Mouse (Mus musculus) heart, adult 2 months (tissue): ENCODE measurements around the gene Rad51ap1. TPM values are rescaled to one million over a fixed set of nuclear protein-coding genes. Genes with fewer than 3 reads are reported as not detected.

Experiments
- DNase-seq, 2 experiments: peaks; one replicate each; pipeline ENCODE4 v3.0.0; 2021
- H3K27ac ChIP-seq: fragments of 200-600 bp; 2 replicates; pipeline ENCODE4 v1.8.1; 2022
- H3K27me3 ChIP-seq: fragments of 200-500 bp; 2 replicates; pipeline ENCODE4 v1.6.1; 2012; ENCODE audit warnings: mild to moderate bottlenecking, low read length, inconsistent platforms, mixed read lengths; ENCODE audit not compliant: control insufficient read depth, insufficient read depth
- H3K36me3 ChIP-seq: fragments of 200-500 bp; 2 replicates; pipeline ENCODE4 v1.6.1; 2012; ENCODE audit warnings: low read length, inconsistent platforms; ENCODE audit not compliant: control insufficient read depth, insufficient read depth
- H3K4me1 ChIP-seq: fragments of 200-500 bp; 2 replicates; pipeline ENCODE4 v1.6.1; 2011; ENCODE audit warnings: low read length; ENCODE audit not compliant: control insufficient read depth, insufficient read depth
- H3K4me3 ChIP-seq: fragments of 200-600 bp; 2 replicates; pipeline ENCODE4 v1.8.1; 2022
- H3K79me2 ChIP-seq: fragments of 200-500 bp; replicated peaks from 2 replicates; pipeline ENCODE4 v1.6.1; 2012; ENCODE audit warnings: mild to moderate bottlenecking, inconsistent platforms, low read length, moderate library complexity, mixed read lengths; ENCODE audit not compliant: control insufficient read depth, insufficient read depth
- H3K9ac ChIP-seq: fragments of 200-500 bp; 2 replicates; pipeline ENCODE4 v1.6.1; 2012; ENCODE audit warnings: low read depth, mild to moderate bottlenecking, control low read depth, inconsistent platforms, low read length, mixed read lengths
- CTCF ChIP-seq: fragments of 200-600 bp; IDR thresholded peaks from 2 replicates; pipeline ENCODE4 v1.8.1; 2022; ENCODE audit warnings: antibody characterized with exemption, mild to moderate bottlenecking, moderate library complexity
- EP300 ChIP-seq: fragments of 200-500 bp; IDR thresholded peaks from 2 replicates; pipeline ENCODE4 v1.6.1; 2011; ENCODE audit warnings: low read depth, low read length, control low read depth; ENCODE audit not compliant: insufficient read depth
- POLR2A ChIP-seq: fragments of 200-500 bp; IDR thresholded peaks from 2 replicates; pipeline ENCODE4 v1.6.1; 2011; ENCODE audit warnings: mild to moderate bottlenecking, low read depth, low read length, control low read depth; ENCODE audit not compliant: insufficient read depth
- WGBS: fragments of 180-500 bp; shearing (Covaris S2); methylation state at CpG from one replicate; pipeline ENCODE4 v1.1.7; 2018; 5-methylcytosine and 5-hydroxymethylcytosine counted together
- intact Hi-C: fragments of 180-260 bp; cut with DNase I; formaldehyde crosslinking; loops from one replicate; pipeline ENCODE4 v1.15.1; 2025
- polyA plus RNA-seq: library from polyadenylated mRNA; depleted of rRNA; stranded (reverse); fragments of >200 nt; gene quantifications from 2 replicates; pipeline ENCODE4 v1.2.3, GENCODE M21; 2012
- total RNA-seq, 2 experiments: library from RNA; stranded (reverse); gene quantifications; 2 replicates each; pipeline ENCODE4 v1.2.3; 2021

Gene Rad51ap1
- total and polyA plus RNA-seq, 3 experiments: 0.36 to 0.82 (median 0.44) TPM

GRCm38 (mm10) chr6:126932896-126933295, 6.5 kb downstream of the Rad51ap1 start:
- Histone ChIP-seq H3K9ac (no peak overlapping the region), H3K4me1 (no peaks in the 10 kb centered on the region), H3K4me3 (no peak overlapping the region), H3K27ac (no peak overlapping the region), H3K79me2 (no peaks in the 10 kb centered on the region), H3K27me3 (no peaks in the 10 kb centered on the region), H3K36me3 (no peaks in the 10 kb centered on the region)
- no peak for DNase-seq
- intact Hi-C loops: no loop called here
- WGBS: 60% methylated on average over 2 of the region's 2 CpGs
- TF ChIP-seq POLR2A (no peak), EP300 (no peak), CTCF (no peak)

- H3K36me3 ChIP-seq: no peaks in the 10 kb centered on the region
- TF ChIP-seq CTCF (no peak), POLR2A (no peak), EP300 (no peak)
- intact Hi-C loops: no loop called here
- H3K9ac ChIP-seq: peak within 1 kb of the TSS; percentile 26; the same call in 1 of the 2 replicates
- H3K4me1 ChIP-seq: no peaks in the 10 kb centered on the region; the same call in 1 of the 2 replicates
- 13% methylated on average over 21 of the region's 21 CpGs for WGBS
- H3K79me2 ChIP-seq: no peaks in the 10 kb centered on the region
- H3K27me3 ChIP-seq: no peaks in the 10 kb centered on the region
- DNase-seq: peak; percentile 45 to 49
- H3K4me3 ChIP-seq: no peak within 1 kb of the TSS
- H3K27ac ChIP-seq: peak within 1 kb of the TSS; percentile 38
Measured at GRCm38 (mm10) chr6:126921111-126921881, 18.1 kb downstream of the Rad51ap1 start, which contains the start of gene Dyrk4. Gene Dyrk4, minus strand, starts transcription at chr6:126921839.

GRCm38 (mm10) chr6:126914928-126915327, 24.5 kb downstream of the Rad51ap1 start:
- intact Hi-C loops: no loop called here
- H3K4me1 ChIP-seq: no peaks in the 10 kb centered on the region
- 76% methylated on average over 5 of the region's 5 CpGs for WGBS
- no peaks in the 10 kb centered on the region for H3K36me3 ChIP-seq
- no peak overlapping the region for H3K9ac ChIP-seq
- DNase-seq: no peak
- no peaks in the 10 kb centered on the region for H3K27me3 ChIP-seq
- TF ChIP-seq POLR2A: no peak
- H3K4me3 ChIP-seq: no peak overlapping the region
- no peak overlapping the region for H3K27ac ChIP-seq
- H3K79me2 ChIP-seq: no peaks in the 10 kb centered on the region

- Histone ChIP-seq H3K9ac (no peak overlapping the region), H3K36me3 (no peaks in the 10 kb centered on the region), H3K4me3 (no peak overlapping the region), H3K27ac (no peak overlapping the region), H3K4me1 (no peaks in the 10 kb centered on the region), H3K79me2 (no peaks in the 10 kb centered on the region), H3K27me3 (no peaks in the 10 kb centered on the region)
- intact Hi-C loops: no loop called here
- TF ChIP-seq EP300 (no peak), CTCF (no peak), POLR2A (no peak)
- WGBS: 26% methylated on average over 4 of the region's 4 CpGs
- no peak for DNase-seq
Measured at GRCm38 (mm10) chr6:126910727-126911126, 28.7 kb downstream of the Rad51ap1 start.

- intact Hi-C loops: no loop called here
- no peak overlapping the region for H3K9ac ChIP-seq
- no peaks in the 10 kb centered on the region for H3K36me3 ChIP-seq
- no peak for TF ChIP-seq POLR2A
- no peak for TF ChIP-seq EP300
- no peak for TF ChIP-seq CTCF
- H3K27ac ChIP-seq: no peak overlapping the region
- H3K79me2 ChIP-seq: no peaks in the 10 kb centered on the region
- no peaks in the 10 kb centered on the region for H3K27me3 ChIP-seq
- no peak overlapping the region for H3K4me3 ChIP-seq
- no peaks in the 10 kb centered on the region for H3K4me1 ChIP-seq
- WGBS: 26% methylated on average over 3 of the region's 3 CpGs
- no peak for DNase-seq
Measured at GRCm38 (mm10) chr6:126907876-126908275, 31.5 kb downstream of the Rad51ap1 start.

- no peak for DNase-seq
- no peak overlapping the region for H3K4me3 ChIP-seq
- H3K36me3 ChIP-seq: no peaks in the 10 kb centered on the region
- no peaks in the 10 kb centered on the region for H3K27me3 ChIP-seq
- H3K27ac ChIP-seq: no peak overlapping the region
- 70% methylated on average over 4 of the region's 5 CpGs for WGBS
- intact Hi-C loops: no loop called here
- H3K4me1 ChIP-seq: no peaks in the 10 kb centered on the region
- no peak overlapping the region for H3K9ac ChIP-seq
- TF ChIP-seq CTCF (no peak), POLR2A (no peak), EP300 (no peak)
- no peaks in the 10 kb centered on the region for H3K79me2 ChIP-seq
Measured at GRCm38 (mm10) chr6:126907378-126907777, 32.0 kb downstream of the Rad51ap1 start.
